Mouse (Mus musculus): ENCODE data around the gene Nt5e. TPM values are rescaled to one million over a fixed set of nuclear protein-coding genes. Genes with fewer than 3 reads are reported as not detected.
"Not testable (repeated sequence)": the region's sequence is repeated elsewhere in the genome, so short reads cannot be mapped to it uniquely, and the experiment has no call there.

Gene Nt5e
- polyA plus RNA-seq (2016; fragmentation: Nextera tagmentation; extraction: Ambion mirVana) = 1.8 and 1.9 TPM in 2 replicates

DNA sequence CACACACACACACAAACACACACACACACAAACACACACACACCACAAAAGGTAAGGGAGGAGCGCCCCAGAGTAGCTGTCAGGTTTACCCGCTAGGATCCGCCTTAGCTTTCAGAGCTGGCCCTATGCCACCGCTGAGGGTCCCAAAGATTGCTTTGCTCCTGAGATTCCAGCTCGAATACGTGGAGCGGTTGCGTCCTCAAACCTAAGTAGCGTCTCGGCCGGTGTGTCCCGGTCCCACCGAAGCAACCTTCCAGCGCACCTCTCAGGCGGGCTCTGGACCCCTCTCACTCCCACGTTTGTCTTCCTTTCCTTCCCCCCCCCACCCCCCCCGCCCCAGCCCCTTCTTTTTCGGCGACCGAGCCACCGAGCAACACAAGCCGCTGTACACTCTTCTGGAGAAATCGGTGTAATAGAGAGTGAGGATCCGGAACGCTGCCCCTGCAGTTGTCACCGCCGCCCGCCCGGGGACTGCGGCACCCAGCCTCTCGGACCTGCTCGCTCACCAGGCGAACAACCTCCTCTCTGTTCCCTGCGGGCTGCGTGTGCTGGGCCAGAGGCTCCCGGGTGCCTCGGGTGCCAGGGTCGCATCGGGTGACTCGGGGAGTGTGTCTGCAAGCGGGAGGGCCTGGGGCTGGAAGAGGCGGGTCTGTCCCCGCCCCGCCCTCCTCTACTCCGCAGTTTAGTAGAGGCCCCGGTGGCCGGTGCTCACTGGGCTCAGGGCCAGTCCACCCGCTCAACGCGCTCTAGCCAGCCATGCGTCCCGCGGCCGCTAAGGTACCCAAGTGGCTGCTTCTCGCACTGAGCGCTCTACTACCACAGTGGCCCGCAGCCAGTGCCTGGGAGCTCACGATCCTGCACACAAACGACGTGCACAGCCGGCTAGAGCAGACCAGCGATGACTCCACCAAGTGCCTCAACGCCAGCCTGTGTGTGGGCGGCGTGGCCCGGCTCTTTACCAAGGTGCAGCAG is at the start of gene Nt5e:
Gene Nt5e (plus strand): TSS at position 268 of the 972 bp plus-strand sequence.
- Histone ChIP-seq H3K27ac (replicated peaks) (peak within 1 kb of the TSS; percentile 66), H3K4me3 (peak within 1 kb of the TSS; percentile 71)
- under 1% methylated on average over 66 of the region's 66 CpGs for WGBS

DNA sequence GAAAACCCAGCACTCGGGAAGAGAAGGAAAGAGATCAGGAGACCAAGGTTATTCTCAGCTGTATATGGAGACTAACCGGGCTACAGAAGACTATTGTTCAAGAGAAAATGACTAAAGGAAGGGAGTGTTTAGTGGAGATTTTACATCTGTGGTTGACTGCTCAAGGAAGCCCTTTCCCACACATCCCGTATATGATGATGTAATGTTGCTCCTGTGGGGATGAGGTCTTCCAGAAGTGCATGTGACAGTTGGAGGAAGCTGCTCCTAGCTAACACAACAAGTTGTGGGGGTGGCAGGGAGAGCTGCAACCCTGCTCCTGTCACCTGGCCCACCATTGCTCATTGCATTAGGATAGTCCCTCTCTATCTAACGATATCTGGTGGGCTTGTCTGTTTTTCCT is 49.4 kb upstream of the Nt5e start:
- Histone ChIP-seq H3K27me3 (replicated peaks; ENCODE audit: low read depth, poor library complexity, severe bottlenecking) (no peaks in the 10 kb centered on the region), H3K27ac (replicated peaks) (no peak overlapping the region), H3K36me3 (replicated peaks) (no peaks in the 10 kb centered on the region), H3K9me3 (no peaks in the 10 kb centered on the region), H3K4me3 (no peak overlapping the region), H3K4me1 (no peaks in the 10 kb centered on the region)
- no peak for DNase-seq (ENCODE audit: low spot score)
- 88% methylated on average over 4 of the region's 4 CpGs for WGBS

More for the DNA sequence above, at the start of gene Nt5e:
- H3K9me3 ChIP-seq = peaks cover 2% of the 10 kb centered on the region; the same call in 1 of the 2 replicates
- H3K27me3 ChIP-seq (replicated peaks; ENCODE audit: low read depth, poor library complexity, severe bottlenecking) = peaks cover 66% of the 10 kb centered on the region
- H3K36me3 ChIP-seq (replicated peaks) = no peaks in the 10 kb centered on the region
- DNase-seq (ENCODE audit: low spot score) = peak; percentile 84
- peaks cover 12% of the 10 kb centered on the region for H3K4me1 ChIP-seq

DNA sequence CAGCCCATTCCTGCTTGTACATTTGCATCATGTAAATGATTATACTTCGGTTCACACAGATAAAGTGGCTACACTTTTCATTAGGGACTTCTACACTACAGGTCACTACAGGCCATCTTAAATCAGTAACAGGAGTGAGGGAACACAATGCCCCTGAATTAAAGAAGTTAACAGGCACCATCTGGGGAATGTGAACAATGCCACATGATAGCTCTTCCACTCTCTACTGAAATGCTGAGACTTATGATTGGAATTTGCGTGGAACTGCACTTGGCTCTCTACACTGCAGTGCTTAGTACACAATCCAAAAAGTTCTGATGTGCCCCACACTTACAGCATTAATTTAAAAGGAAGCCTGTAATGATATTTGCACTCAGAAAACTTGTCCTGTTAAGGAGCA is 47.3 kb upstream of the Nt5e start:
- Histone ChIP-seq H3K27ac (replicated peaks) (no peak overlapping the region), H3K4me1 (no peaks in the 10 kb centered on the region), H3K9me3 (no peaks in the 10 kb centered on the region), H3K27me3 (replicated peaks; ENCODE audit: low read depth, poor library complexity, severe bottlenecking) (no peaks in the 10 kb centered on the region), H3K36me3 (replicated peaks) (no peaks in the 10 kb centered on the region), H3K4me3 (no peak overlapping the region)
- no peak for DNase-seq (ENCODE audit: low spot score)
- WGBS = 59% methylated on average over 2 of the region's 2 CpGs

DNA sequence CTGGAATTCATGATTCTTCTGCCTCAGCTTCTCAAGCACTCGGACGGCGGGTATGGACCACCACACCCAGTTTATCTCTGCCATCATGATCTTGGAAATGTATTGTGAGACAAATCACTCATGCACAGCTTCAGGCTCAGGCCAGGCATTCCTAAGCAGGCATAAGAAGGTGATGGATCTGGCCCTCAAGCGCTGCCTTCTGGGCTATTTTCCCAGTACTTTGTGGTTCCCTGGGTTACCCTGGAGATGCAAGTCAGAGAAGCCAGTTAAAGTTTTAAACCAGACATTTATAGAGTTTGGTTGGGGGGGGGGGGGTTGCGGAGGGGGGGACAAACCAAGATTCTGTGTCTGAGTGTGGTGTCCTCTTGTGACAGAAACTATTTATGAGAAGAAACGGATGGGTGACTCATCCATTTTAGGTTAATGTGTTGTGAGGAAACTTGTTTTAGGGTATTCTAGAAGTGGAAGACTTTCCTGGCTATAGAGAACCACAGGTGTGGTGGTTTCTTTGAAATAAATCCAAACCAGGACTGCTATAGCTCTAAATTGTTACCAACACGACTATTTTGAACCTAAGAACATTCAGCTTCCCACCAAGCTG is 37.3 kb upstream of the Nt5e start:
- H3K4me1 ChIP-seq = no peaks in the 10 kb centered on the region
- no peak overlapping the region for H3K27ac ChIP-seq (replicated peaks)
- no peaks in the 10 kb centered on the region for H3K36me3 ChIP-seq (replicated peaks)
- 86% methylated on average over 7 of the region's 7 CpGs for WGBS
- no peak for DNase-seq (ENCODE audit: low spot score)
- H3K27me3 ChIP-seq (replicated peaks; ENCODE audit: low read depth, poor library complexity, severe bottlenecking) = no peaks in the 10 kb centered on the region
- H3K4me3 ChIP-seq = no peak overlapping the region
- no peaks in the 10 kb centered on the region for H3K9me3 ChIP-seq

DNA sequence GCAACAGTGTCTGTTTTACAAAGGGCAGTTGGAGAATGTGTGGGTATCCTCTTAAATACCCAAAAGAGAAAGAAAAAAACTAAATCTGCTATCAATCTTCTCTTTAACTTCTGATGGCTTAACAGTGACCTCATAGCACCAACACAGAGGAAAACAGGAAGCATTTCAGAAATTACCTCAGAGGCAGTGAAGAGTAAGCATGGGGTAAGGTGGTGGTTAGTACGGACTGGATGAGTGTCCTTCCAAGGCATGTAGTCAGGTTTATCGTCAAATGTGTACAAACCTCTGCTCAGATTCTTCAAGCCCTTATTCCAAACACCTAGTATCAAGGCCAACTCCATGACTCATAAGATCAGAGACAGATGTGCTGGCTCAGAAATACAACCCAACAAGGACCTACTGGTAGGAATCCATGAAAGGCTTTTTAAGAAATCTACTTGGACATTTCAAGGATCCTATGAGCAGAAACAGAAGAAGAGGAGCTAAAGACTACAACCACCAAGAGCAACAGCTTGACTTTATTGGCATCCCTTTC is 34.1 kb upstream of the Nt5e start:
- no peaks in the 10 kb centered on the region for H3K27me3 ChIP-seq (replicated peaks; ENCODE audit: low read depth, poor library complexity, severe bottlenecking)
- no peaks in the 10 kb centered on the region for H3K36me3 ChIP-seq (replicated peaks)
- no peak for DNase-seq (ENCODE audit: low spot score)
- H3K9me3 ChIP-seq = no peaks in the 10 kb centered on the region
- WGBS = 94% methylated on average over 2 of the region's 2 CpGs
- no peaks in the 10 kb centered on the region for H3K4me1 ChIP-seq
- no peak overlapping the region for H3K4me3 ChIP-seq
- H3K27ac ChIP-seq (replicated peaks) = no peak overlapping the region

DNA sequence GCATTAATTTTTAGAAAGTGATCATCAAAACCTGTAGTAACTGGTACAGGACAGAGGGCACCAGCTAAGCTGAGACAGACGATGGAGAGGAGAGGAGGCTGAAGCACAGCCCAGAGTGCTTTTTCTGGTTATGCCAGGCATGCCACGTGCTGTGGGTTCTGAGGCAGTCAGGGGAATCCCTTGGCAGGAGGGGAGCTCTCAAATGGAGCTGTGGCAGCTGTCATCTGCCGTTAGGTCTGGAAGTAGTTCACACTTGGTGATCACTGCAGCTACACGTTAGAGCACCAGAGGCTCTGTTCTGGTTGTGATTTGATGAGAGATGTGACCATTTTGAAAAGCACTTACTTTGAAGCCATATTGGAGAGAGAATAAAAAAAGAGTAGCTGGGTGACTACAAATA is 31.2 kb upstream of the Nt5e start:
- H3K36me3 ChIP-seq (replicated peaks) = no peaks in the 10 kb centered on the region
- DNase-seq (ENCODE audit: low spot score) = no peak
- WGBS = 73% methylated on average over 4 of the region's 4 CpGs
- no peaks in the 10 kb centered on the region for H3K4me1 ChIP-seq
- H3K4me3 ChIP-seq = no peak overlapping the region
- H3K27ac ChIP-seq (replicated peaks) = no peak overlapping the region
- no peaks in the 10 kb centered on the region for H3K9me3 ChIP-seq
- no peaks in the 10 kb centered on the region for H3K27me3 ChIP-seq (replicated peaks; ENCODE audit: low read depth, poor library complexity, severe bottlenecking)

DNA sequence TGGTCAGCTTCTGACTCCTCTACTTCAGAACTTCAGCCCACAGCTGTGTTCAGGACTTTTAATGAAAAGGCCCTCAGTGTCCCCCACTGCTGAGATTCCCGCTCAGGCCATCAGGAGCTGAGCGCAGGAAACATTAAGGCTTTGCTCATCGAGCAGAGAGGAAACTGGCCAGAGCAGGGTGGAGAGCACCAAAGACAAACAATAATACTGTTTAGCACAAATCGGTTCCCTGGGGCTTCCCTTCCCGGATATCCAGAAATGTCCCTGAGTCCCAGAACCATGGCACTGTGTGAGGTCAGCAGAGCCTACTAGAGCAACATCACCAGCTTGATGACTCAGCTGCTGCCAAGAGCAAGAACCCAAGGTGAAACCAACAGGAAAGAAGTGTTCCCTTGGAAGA is 30.7 kb upstream of the Nt5e start:
- no peaks in the 10 kb centered on the region for H3K4me1 ChIP-seq
- no peaks in the 10 kb centered on the region for H3K36me3 ChIP-seq (replicated peaks)
- 63% methylated on average over 5 of the region's 5 CpGs for WGBS
- no peaks in the 10 kb centered on the region for H3K27me3 ChIP-seq (replicated peaks; ENCODE audit: low read depth, poor library complexity, severe bottlenecking)
- no peak for DNase-seq (ENCODE audit: low spot score)
- no peak overlapping the region for H3K4me3 ChIP-seq
- no peaks in the 10 kb centered on the region for H3K9me3 ChIP-seq
- H3K27ac ChIP-seq (replicated peaks) = no peak overlapping the region

DNA sequence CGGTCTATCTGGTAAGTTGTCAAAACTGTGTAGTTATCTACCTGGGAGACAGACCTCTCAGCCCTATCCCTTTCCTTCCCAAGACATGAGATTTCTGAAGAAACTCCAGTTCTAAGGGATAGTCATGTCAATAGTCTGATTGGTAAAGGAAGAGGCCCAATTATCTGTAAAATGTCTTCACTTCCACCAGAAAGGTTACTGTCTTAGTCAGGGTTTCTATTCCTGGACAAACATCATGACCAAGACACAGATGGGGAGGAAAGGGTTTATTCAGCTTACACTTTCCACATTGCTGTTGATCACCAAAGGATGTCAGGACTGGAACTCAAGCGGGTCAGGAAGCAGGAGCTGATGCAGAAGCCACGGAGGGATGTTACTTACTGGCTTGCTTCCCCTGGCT is 29.8 kb upstream of the Nt5e start:
- DNase-seq (ENCODE audit: low spot score); H3K4me3 ChIP-seq; H3K4me1 ChIP-seq; H3K27ac ChIP-seq (replicated peaks); H3K27me3 ChIP-seq (replicated peaks; ENCODE audit: low read depth, poor library complexity, severe bottlenecking); H3K9me3 ChIP-seq; H3K36me3 ChIP-seq (replicated peaks): not testable (repeated sequence)
- 86% methylated on average over 3 of the region's 3 CpGs for WGBS

DNA sequence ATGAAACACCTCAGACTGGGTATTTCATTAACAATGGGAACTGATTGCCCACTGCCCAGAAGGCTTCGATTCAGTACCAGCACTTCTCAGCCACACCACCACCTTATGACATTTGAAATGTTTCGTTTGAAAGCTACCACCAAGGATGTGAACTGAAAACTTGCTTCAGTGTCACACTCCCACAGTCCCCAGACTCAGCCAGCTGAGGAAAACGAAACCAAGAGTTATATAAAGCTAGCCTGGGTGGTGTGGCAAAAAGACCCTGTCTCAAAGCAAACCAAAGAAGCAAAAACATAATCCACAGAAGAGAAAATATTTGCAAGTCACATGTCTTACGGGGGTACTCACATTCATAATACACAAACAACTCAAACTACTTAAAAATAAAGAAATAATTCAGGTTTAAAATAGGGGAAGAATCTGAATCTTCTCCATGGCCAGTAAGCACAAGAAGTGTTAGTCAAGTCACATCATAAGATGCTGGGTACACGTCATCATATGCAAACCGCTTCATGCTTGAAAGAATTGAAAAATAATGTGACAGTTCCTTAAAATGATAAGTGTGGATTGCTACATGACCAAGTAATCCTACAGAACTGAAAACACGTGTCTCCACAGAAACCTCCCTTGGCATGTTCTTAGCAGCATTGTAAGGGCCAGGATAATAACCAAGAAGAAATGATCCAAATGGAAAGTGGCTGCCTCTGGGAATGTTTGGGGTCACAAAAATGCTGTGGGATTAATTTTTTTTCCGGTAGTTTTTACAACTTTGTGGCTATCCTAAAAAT is 28.9 kb upstream of the Nt5e start:
- H3K9me3 ChIP-seq = no peaks in the 10 kb centered on the region
- H3K27ac ChIP-seq (replicated peaks) = no peak overlapping the region
- no peaks in the 10 kb centered on the region for H3K36me3 ChIP-seq (replicated peaks)
- H3K4me3 ChIP-seq = no peak overlapping the region
- H3K4me1 ChIP-seq = no peaks in the 10 kb centered on the region
- no peak for DNase-seq (ENCODE audit: low spot score)
- no peaks in the 10 kb centered on the region for H3K27me3 ChIP-seq (replicated peaks; ENCODE audit: low read depth, poor library complexity, severe bottlenecking)
- WGBS = 87% methylated on average over 8 of the region's 8 CpGs

DNA sequence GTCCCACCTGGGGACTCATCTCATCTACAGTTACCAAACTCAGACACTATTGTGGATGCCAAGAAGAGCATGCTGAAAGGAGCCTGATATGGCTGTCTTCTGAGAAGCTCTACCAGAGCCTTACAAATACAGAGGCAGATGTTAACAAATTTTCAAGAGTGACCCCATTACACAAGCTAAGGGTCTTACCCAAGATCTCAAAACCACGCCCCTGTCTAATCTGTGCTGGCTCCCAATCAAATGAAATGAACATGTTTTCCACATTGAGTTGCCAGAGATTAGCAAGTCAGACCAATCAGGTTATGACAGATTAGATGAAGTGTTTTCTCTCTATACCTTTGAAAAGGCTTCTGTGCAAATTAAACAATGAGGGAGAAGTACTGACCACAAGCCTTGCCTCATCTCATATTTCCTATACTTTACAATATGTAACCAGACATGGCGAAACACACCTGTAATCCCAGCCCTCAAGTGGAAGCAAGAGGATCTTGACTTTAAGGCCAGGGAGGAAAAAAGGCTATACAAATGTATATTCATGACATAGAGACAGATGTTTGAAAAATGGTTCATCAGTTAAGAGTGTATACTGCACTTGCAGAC is 19.9 kb upstream of the Nt5e start:
- Histone ChIP-seq H3K27ac (replicated peaks) (no peak overlapping the region), H3K4me1 (no peaks in the 10 kb centered on the region), H3K36me3 (replicated peaks) (no peaks in the 10 kb centered on the region), H3K4me3 (no peak overlapping the region), H3K9me3 (no peaks in the 10 kb centered on the region), H3K27me3 (replicated peaks; ENCODE audit: low read depth, poor library complexity, severe bottlenecking) (no peaks in the 10 kb centered on the region)
- no peak for DNase-seq (ENCODE audit: low spot score)
- WGBS = 88% methylated on average over 2 of the region's 2 CpGs

DNA sequence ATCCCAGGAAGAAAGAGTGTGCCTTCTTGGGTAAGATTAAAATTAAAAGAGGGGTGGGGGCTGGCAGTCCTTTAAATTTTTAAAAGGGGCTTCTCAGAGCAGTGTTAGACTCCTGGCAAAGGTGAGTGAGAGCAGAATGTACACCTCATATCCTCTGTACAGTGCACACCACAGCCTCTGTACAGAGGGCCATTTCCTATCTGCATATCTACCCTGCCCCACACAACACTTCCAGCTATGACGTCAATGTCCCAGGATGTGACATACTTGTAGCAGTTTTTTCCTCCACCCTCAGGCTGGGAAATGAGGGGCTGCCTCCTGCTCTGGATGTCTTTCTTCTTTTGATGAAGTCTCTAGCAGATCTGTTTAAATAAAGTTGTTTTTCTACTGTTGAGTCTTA is 17.9 kb upstream of the Nt5e start:
- Histone ChIP-seq H3K9me3 (no peaks in the 10 kb centered on the region), H3K4me3 (no peak overlapping the region), H3K27me3 (replicated peaks; ENCODE audit: low read depth, poor library complexity, severe bottlenecking) (no peaks in the 10 kb centered on the region), H3K27ac (replicated peaks) (no peak overlapping the region), H3K4me1 (no peaks in the 10 kb centered on the region), H3K36me3 (replicated peaks) (no peaks in the 10 kb centered on the region)
- no peak for DNase-seq (ENCODE audit: low spot score)
- 74% methylated on average over 1 of the region's 1 CpGs for WGBS

DNA sequence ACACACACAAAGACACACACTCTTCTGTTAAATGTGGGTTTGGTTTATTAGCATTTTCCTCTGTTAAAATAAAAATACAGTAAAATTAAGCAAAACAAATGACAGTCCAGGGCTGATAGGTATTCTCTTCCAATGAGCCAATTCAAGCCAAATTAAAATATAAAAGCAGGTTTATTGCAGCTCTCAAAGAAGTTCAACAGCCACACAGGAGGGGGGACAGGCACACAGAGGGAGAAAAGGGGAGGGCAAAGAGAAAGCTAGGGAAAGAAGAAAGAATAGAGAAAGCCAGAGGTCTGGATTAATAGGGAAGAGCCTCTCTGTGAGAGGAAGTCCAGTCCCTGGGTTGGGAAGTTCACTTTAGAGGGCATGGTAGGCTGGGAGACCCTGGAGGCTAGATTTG is 7.8 kb upstream of the Nt5e start:
- Histone ChIP-seq H3K27ac (replicated peaks) (no peak overlapping the region), H3K27me3 (replicated peaks; ENCODE audit: low read depth, poor library complexity, severe bottlenecking) (no peaks in the 10 kb centered on the region), H3K4me1 (no peaks in the 10 kb centered on the region), H3K9me3 (peaks cover 2% of the 10 kb centered on the region; the same call in 1 of the 2 replicates), H3K36me3 (replicated peaks) (no peaks in the 10 kb centered on the region), H3K4me3 (no peak overlapping the region)
- DNase-seq (ENCODE audit: low spot score) = no peak
